Mouse (Mus musculus) CH12.LX (cell line): Measurements from ENCODE around the gene Cdk17. TPM values are rescaled to one million over a fixed set of nuclear protein-coding genes. Genes with fewer than 3 reads are reported as not detected.

Source experiments
- DNase-seq: peaks from one replicate; pipeline ENCODE4 v3.0.0-alpha.2; 2013; ENCODE audit errors: extremely low read depth
- H3K27ac ChIP-seq: 2 replicates; pipeline ENCODE4 v1.5.1; 2012; ENCODE audit warnings: low read depth, mild to moderate bottlenecking, control low read depth, moderate library complexity; ENCODE audit not compliant: insufficient read depth
- H3K27me3 ChIP-seq: replicated peaks from 2 replicates; pipeline ENCODE3; 2012; ENCODE audit warnings: inconsistent platforms
- H3K36me3 ChIP-seq, 2 experiments: replicated peaks in 1 of 2; 2 replicates each; pipeline versions ENCODE3 to v1.6.1; 2012; ENCODE audit warnings: inconsistent platforms in 1 of 2, low read length in 1 of 2, mild to moderate bottlenecking in 1 of 2, mixed read lengths in 1 of 2, moderate library complexity in 1 of 2; ENCODE audit not compliant: control insufficient read depth in 1 of 2, insufficient read depth in 1 of 2
- H3K4me1 ChIP-seq, 2 experiments: 2 replicates each; pipeline ENCODE4 v1.6.1; 2012; ENCODE audit warnings: inconsistent platforms in 1 of 2, moderate library complexity in 1 of 2; ENCODE audit not compliant: insufficient read depth in 2 of 2, control insufficient read depth in 1 of 2
- H3K4me2 ChIP-seq: 2 replicates; pipeline ENCODE4 v1.6.1; 2012; ENCODE audit warnings: low read depth, mild to moderate bottlenecking, control low read depth; ENCODE audit not compliant: poor library complexity, insufficient read depth, severe bottlenecking
- H3K4me3 ChIP-seq, 3 experiments: fragments of 150-350 bp in 1 of 3; sonication (generic) in 1 of 3; replicated peaks in 1 of 3; 2 replicates each; pipeline versions ENCODE3 to v1.5.1; 2011 to 2012; ENCODE audit warnings: low read depth in 2 of 3, low read length in 2 of 3, mild to moderate bottlenecking in 2 of 3, moderate library complexity in 2 of 3, control low read depth in 1 of 3, improper control_type of control experiment in 1 of 3, inconsistent platforms in 1 of 3, mixed read lengths in 1 of 3; ENCODE audit not compliant: poor library complexity in 1 of 3
- H3K79me2 ChIP-seq: replicated peaks from 2 replicates; pipeline ENCODE4 v1.6.1; 2012; ENCODE audit warnings: mild to moderate bottlenecking, moderate library complexity; ENCODE audit not compliant: control insufficient read depth, poor library complexity, insufficient read depth, severe bottlenecking; ENCODE audit errors: extremely low read depth
- H3K9ac ChIP-seq: 2 replicates; pipeline ENCODE4 v1.6.1; 2012; ENCODE audit warnings: low read depth, mild to moderate bottlenecking, control low read depth, moderate library complexity; ENCODE audit not compliant: insufficient read depth
- H3K9me3 ChIP-seq: replicated peaks from 2 replicates; pipeline ENCODE3; 2012; ENCODE audit warnings: low read length, inconsistent platforms, mixed read lengths
- BHLHE40 ChIP-seq: IDR thresholded peaks from 2 replicates; pipeline ENCODE4 v1.6.1; 2011; ENCODE audit warnings: mild to moderate bottlenecking, low read depth, low read length, improper control_type of control experiment
- CHD2 ChIP-seq: IDR thresholded peaks from 2 replicates; pipeline ENCODE4 v1.6.1; 2011; ENCODE audit warnings: low read length, improper control_type of control experiment
- ETS1 ChIP-seq: conservative IDR thresholded peaks from 2 replicates; pipeline ENCODE4 v1.6.1; 2012; ENCODE audit warnings: low read depth, mild to moderate bottlenecking, inconsistent platforms, low read length, improper control_type of control experiment, moderate library complexity
- JUN ChIP-seq: IDR thresholded peaks from 2 replicates; pipeline ENCODE4 v1.6.1; 2011; ENCODE audit warnings: low read depth, mild to moderate bottlenecking, low read length, improper control_type of control experiment, moderate library complexity; ENCODE audit not compliant: insufficient read depth
- JUND ChIP-seq: conservative IDR thresholded peaks from 2 replicates; pipeline ENCODE4 v1.6.1; 2011; ENCODE audit warnings: low read depth, low read length, improper control_type of control experiment
- MAZ ChIP-seq: IDR thresholded peaks from 2 replicates; pipeline ENCODE4 v1.6.1; 2012; ENCODE audit warnings: low read depth, mild to moderate bottlenecking, inconsistent platforms, low read length, improper control_type of control experiment, moderate library complexity
- MEF2A ChIP-seq: IDR thresholded peaks from 2 replicates; pipeline ENCODE4 v1.6.1; 2014; ENCODE audit warnings: low read depth, mild to moderate bottlenecking, inconsistent platforms, low read length, improper control_type of control experiment, borderline replicate concordance
- MYC ChIP-seq: IDR thresholded peaks from 2 replicates; pipeline ENCODE4 v1.6.1; 2011; ENCODE audit warnings: low read depth, mild to moderate bottlenecking, improper control_type of control experiment, low read length
- POLR2AphosphoS2 ChIP-seq: IDR thresholded peaks from 2 replicates; pipeline ENCODE4 v1.6.1; 2011; ENCODE audit warnings: low read depth, low read length, improper control_type of control experiment
- RAD21 ChIP-seq: IDR thresholded peaks from 2 replicates; pipeline ENCODE4 v1.6.1; 2011; ENCODE audit warnings: low read depth, mild to moderate bottlenecking, low read length, improper control_type of control experiment, moderate library complexity
- RCOR1 ChIP-seq: conservative IDR thresholded peaks from 2 replicates; pipeline ENCODE4 v1.6.1; 2012; ENCODE audit warnings: low read depth, mild to moderate bottlenecking, inconsistent platforms, low read length, improper control_type of control experiment
- TCF12 ChIP-seq: IDR thresholded peaks from 2 replicates; pipeline ENCODE4 v1.6.1; 2014; ENCODE audit warnings: low read depth, mild to moderate bottlenecking, inconsistent platforms, low read length, improper control_type of control experiment
- ZC3H11A ChIP-seq: IDR thresholded peaks from 2 replicates; pipeline ENCODE4 v1.6.1; 2012; ENCODE audit warnings: low read depth, mild to moderate bottlenecking, inconsistent platforms, low read length, improper control_type of control experiment
- ZMIZ1 ChIP-seq: IDR thresholded peaks from 2 replicates; pipeline ENCODE4 v1.6.1; 2012; ENCODE audit warnings: low read depth, mild to moderate bottlenecking, inconsistent platforms, low read length, improper control_type of control experiment
- dilution Hi-C: fragments of 300-500 bp; cut with MboI; formaldehyde crosslinking; loops from 2 replicates; pipeline ENCODE4 v1.14.3; 2020; ENCODE audit warnings: low sequenced_read_pairs; ENCODE audit not compliant: extremely low pct_unique_long_range_greater_than_20kb, extremely low pct_ligation_motif_present
- in situ Hi-C: fragments of 300-500 bp; cut with MboI; formaldehyde crosslinking; loops from 3 replicates; pipeline ENCODE4 v1.14.3; 2019; ENCODE audit warnings: low sequenced_read_pairs, low pct_ligation_motif_present, low pct_unique_long_range_greater_than_20kb, mixed read lengths
- polyA plus RNA-seq: library from polyadenylated mRNA; unstranded; fragments of >175 nt; gene quantifications from 2 replicates; pipeline ENCODE4 v1.2.1, GENCODE M21; 2012; ENCODE audit warnings: low read depth; ENCODE audit not compliant: insufficient read length
- total RNA-seq, 2 experiments: library from RNA; depleted of rRNA; stranded (reverse); fragments of 300-350 nt in 1 of 2; fragments of >200 nt in 1 of 2; gene quantifications; 2 replicates each; pipeline ENCODE4 v1.2.3; 2012 to 2014

Cdk17 gene
- total and polyA plus RNA-seq, 3 experiments: 23.4 to 51.3 (median 28.5) TPM

DNA sequence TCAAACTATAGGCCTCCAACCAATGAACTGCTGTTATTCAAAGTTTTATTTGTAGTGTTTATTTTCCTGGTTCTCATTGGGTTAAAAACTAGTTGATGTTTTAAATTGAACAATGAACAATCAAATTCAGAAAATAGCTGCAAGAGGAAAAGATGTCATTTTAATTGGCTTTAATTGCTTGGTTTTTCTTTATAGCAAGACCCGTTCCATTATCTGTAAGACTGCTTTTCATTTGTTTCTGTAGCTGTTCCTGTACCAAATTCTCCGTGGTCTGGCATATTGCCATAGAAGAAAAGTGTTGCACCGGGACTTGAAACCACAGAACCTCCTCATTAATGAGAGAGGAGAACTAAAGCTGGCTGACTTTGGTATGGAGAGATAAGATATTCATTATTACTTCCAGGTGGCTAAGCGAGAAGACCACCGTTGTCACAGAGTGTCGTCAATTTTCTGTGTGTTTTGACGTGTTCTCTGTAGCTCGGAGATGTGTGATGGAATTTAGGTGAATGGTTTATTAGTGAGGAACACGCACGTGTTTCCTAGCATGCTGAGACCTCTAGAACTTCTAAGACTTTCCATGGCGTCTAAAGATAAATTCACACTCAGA is 67.8 kb downstream of the Cdk17 start:
- Histone ChIP-seq H3K9me3 (no peaks in the 10 kb centered on the region), H3K36me3 (peaks cover 37 to 71% of the 10 kb centered on the region in 2 experiments), H3K4me2 (no peak overlapping the region), H3K9ac (no peak overlapping the region), H3K79me2 (no peaks in the 10 kb centered on the region), H3K4me1 (peaks cover 4 to 6% of the 10 kb centered on the region in 2 experiments), H3K27me3 (no peaks in the 10 kb centered on the region), H3K27ac (no peak overlapping the region), H3K4me3 (no peak overlapping the region)
- no peak for DNase-seq
- dilution Hi-C loops (no loop called here), in situ Hi-C loops (no loop called here)
- no peak for TF ChIP-seq ZC3H11A
- TF ChIP-seq CHD2: no peak
- TF ChIP-seq BHLHE40: no peak
- TF ChIP-seq JUN: no peak
- no peak for TF ChIP-seq MEF2A
- no peak for TF ChIP-seq RAD21
- TF ChIP-seq ETS1: no peak
- TF ChIP-seq POLR2AphosphoS2: no peak
- no peak for TF ChIP-seq RCOR1
- TF ChIP-seq ZMIZ1: no peak
- TF ChIP-seq MYC: no peak

DNA sequence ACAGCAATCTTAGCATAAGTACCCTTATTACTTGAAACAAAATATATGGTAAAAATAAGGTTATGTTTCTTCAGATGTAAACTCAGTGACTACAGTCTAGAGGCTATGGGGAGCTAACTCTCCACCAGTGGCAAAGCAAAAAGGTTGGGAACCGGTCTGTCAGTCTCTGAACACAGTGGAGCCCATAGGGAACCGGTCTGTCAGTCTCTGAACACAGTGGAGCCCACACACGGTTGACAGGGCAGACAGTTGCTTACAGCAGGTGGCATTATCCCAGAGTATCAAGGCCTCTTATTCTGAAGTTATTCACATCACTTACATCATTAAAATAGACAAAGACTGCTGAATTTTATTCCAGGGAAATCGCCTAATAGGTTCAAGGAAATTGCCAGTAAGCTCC is 70.8 kb downstream of the Cdk17 start:
- in situ Hi-C loops: no loop called here
- Histone ChIP-seq H3K4me3 (no peak overlapping the region), H3K9me3 (no peaks in the 10 kb centered on the region), H3K27me3 (no peaks in the 10 kb centered on the region), H3K4me1 (no peaks in the 10 kb centered on the region), H3K27ac (no peak overlapping the region), H3K9ac (no peak overlapping the region), H3K4me2 (no peak overlapping the region), H3K79me2 (no peaks in the 10 kb centered on the region)
- dilution Hi-C loops: no loop called here
- no peak for DNase-seq
- no peak for TF ChIP-seq JUND
- TF ChIP-seq MAZ: no peak
- no peak for TF ChIP-seq TCF12
- TF ChIP-seq, all 38 proteins: peak for 0
- peaks cover 46 to 86% of the 10 kb centered on the region in 2 experiments for H3K36me3 ChIP-seq
